10 mouse cellular contexts compared by ENCODE assay signal in the genomic region with DNA sequence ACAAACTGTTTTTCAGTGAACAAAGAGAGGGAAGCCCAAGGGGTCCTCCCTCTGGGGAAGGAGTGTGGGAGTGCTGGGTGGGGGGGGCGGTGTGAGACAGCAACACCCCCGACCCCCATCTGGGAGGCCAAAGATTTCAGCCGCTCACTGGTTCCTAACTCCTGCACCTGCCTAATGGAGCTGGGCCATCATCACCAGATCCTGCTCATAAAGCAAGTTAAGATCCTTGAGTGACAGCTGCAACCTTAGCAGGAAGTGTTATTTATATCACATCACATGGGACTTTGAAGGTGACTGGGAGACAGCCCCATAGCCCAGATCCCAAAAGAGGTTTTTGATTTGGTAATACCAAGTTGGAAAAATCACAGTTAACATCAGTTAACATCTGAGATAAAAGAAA.
A peak's percentile ranks its signal among the peaks of the same experiment; 100 is the strongest.
DNase-seq lines count a peak whose midpoint lies in the region; ATAC-seq and TF ChIP-seq lines count a peak whose summit lies in the region.
"Had no signal": no experiment of that assay in that cellular context is flagged by ENCODE, and none has a peak within 500 bp of the region (broad histone marks: within the 10 kb centered on the region; RNA-seq: fewer than 3 reads in every experiment).

No protein-coding gene starts in this region.

- H3K79me3 ChIP-seq in C2C12 (ENCODE audit: low read depth) = peaks cover 6% of the 10 kb centered on the region

- no peak for ATAC-seq in hindbrain, embryonic 13.5 days (ENCODE audit: low FRiP score)
- ATAC-seq in hindbrain, postnatal 0 days = no peak
- no peak for ATAC-seq in embryonic facial prominence, embryonic 14.5 days (ENCODE audit: low read depth)

- no peak for TF ChIP-seq CTCF in hindbrain, postnatal 0 days (IDR thresholded peaks at IDR 0.05; ENCODE audit: low read depth)
- no peak for TF ChIP-seq CTCF in C2C12 (IDR thresholded peaks at IDR 0.05; ENCODE audit: control insufficient read depth, insufficient read depth, insufficient read length)

- H3K27ac ChIP-seq in hindbrain, embryonic 13.5 days = no peak overlapping the region
- H3K27ac ChIP-seq in hindbrain, postnatal 0 days = no peak overlapping the region
- no peak overlapping the region for H3K27ac ChIP-seq in embryonic facial prominence, embryonic 14.5 days (replicated peaks; ENCODE audit: low read depth, low read length)
- H3K27ac ChIP-seq: liver, embryonic 14.5 days had no signal

- H3K79me2 ChIP-seq in C2C12 (ENCODE audit: control insufficient read depth, insufficient read depth) = peaks cover 18% of the 10 kb centered on the region

- H3ac ChIP-seq in C2C12 (ENCODE audit: control insufficient read depth, insufficient read length, low read depth) = no peak overlapping the region

- DNase-seq in hindbrain, postnatal 0 days (ENCODE audit: low spot score) = no peak
- no peak for DNase-seq in embryonic facial prominence, embryonic 14.5 days (ENCODE audit: low spot score)
- peak; percentile 20 for DNase-seq in heart, postnatal 4 days
- DNase-seq in spleen, postnatal 14 days (ENCODE audit: low spot score in 2 of 2) = no peak
- DNase-seq in left cerebral cortex, adult 18-20 months (ENCODE audit: low spot score in 2 of 2) = no peak
- no peak for DNase-seq in testis, postnatal 14 days (ENCODE audit: low spot score)
- DNase-seq: right cerebral cortex, postnatal 14 days had no signal

- H3K27me3 ChIP-seq in hindbrain, embryonic 13.5 days = peaks cover 37% of the 10 kb centered on the region
- no peaks in the 10 kb centered on the region for H3K27me3 ChIP-seq in hindbrain, postnatal 0 days (ENCODE audit: insufficient read depth, low read length)
- H3K27me3 ChIP-seq in C2C12 (ENCODE audit: control insufficient read depth, insufficient read depth, insufficient read length) = no peaks in the 10 kb centered on the region
- peaks cover 12% of the 10 kb centered on the region; the same call in 1 of the 2 replicates for H3K27me3 ChIP-seq in embryonic facial prominence, embryonic 14.5 days (replicated peaks; ENCODE audit: control insufficient read depth, insufficient read depth, low read length)

- H3K4me1 ChIP-seq in hindbrain, embryonic 13.5 days (replicated peaks) = peaks cover 19% of the 10 kb centered on the region
- peaks cover 5% of the 10 kb centered on the region; the same call in 1 of the 2 replicates for H3K4me1 ChIP-seq in hindbrain, postnatal 0 days (ENCODE audit: insufficient read depth, low read length)
- H3K4me1 ChIP-seq in embryonic facial prominence, embryonic 14.5 days (ENCODE audit: control insufficient read depth, insufficient read depth, low read length) = peaks cover 10% of the 10 kb centered on the region; the same call in 1 of the 2 replicates

- 23% methylated on average over 3 of the region's 3 CpGs for WGBS in hindbrain, embryonic 13.5 days
- 16% methylated on average over 3 of the region's 3 CpGs for WGBS in hindbrain, postnatal 0 days
- 13% methylated on average over 3 of the region's 3 CpGs for WGBS in embryonic facial prominence, embryonic 14.5 days

- H3K4me3 ChIP-seq in hindbrain, embryonic 13.5 days = no peak overlapping the region
- H3K4me3 ChIP-seq in hindbrain, postnatal 0 days (ENCODE audit: low read length) = no peak overlapping the region
- H3K4me3 ChIP-seq in C2C12 (ENCODE audit: insufficient read depth, poor library complexity, severe bottlenecking) = no peak overlapping the region
- H3K4me3 ChIP-seq in embryonic facial prominence, embryonic 14.5 days (ENCODE audit: low read depth, low read length) = peak overlapping the region; percentile 43; the same call in 1 of the 2 replicates

- H3K9ac ChIP-seq in hindbrain, embryonic 13.5 days = no peak overlapping the region
- no peak overlapping the region for H3K9ac ChIP-seq in hindbrain, postnatal 0 days (replicated peaks; ENCODE audit: low read length)
- H3K9ac ChIP-seq in embryonic facial prominence, embryonic 14.5 days (ENCODE audit: low read depth, low read length) = no peak overlapping the region
- H3K9ac ChIP-seq: liver, embryonic 14.5 days had no signal

- no peaks in the 10 kb centered on the region for H3K9me3 ChIP-seq in hindbrain, embryonic 13.5 days
- no peaks in the 10 kb centered on the region for H3K9me3 ChIP-seq in hindbrain, postnatal 0 days (ENCODE audit: low read length)
- no peaks in the 10 kb centered on the region for H3K9me3 ChIP-seq in embryonic facial prominence, embryonic 14.5 days (ENCODE audit: control insufficient read depth, low read length)

- H3K4me2 ChIP-seq in hindbrain, embryonic 13.5 days = 0 out of 2 replicates have a peak overlapping the region, but pooled peaks have one; percentile 69
- no peak overlapping the region for H3K4me2 ChIP-seq in hindbrain, postnatal 0 days (ENCODE audit: low read depth, low read length)
- peak overlapping the region; percentile 68; the same call in 1 of the 2 replicates for H3K4me2 ChIP-seq in embryonic facial prominence, embryonic 14.5 days (ENCODE audit: low read depth, low read length)

- no peaks in the 10 kb centered on the region for H3K36me3 ChIP-seq in hindbrain, embryonic 13.5 days
- H3K36me3 ChIP-seq in hindbrain, postnatal 0 days (ENCODE audit: insufficient read depth, low read length) = no peaks in the 10 kb centered on the region
- no peaks in the 10 kb centered on the region for H3K36me3 ChIP-seq in C2C12 (ENCODE audit: control insufficient read depth, insufficient read depth)
- no peaks in the 10 kb centered on the region for H3K36me3 ChIP-seq in embryonic facial prominence, embryonic 14.5 days (ENCODE audit: control insufficient read depth, insufficient read depth, low read length)

TF ChIP-seq in C2C12, 6 proteins besides CTCF, POLR2A, EP300 and RAD21:
- TF ChIP-seq MYOG (IDR thresholded peaks at IDR 0.05; ENCODE audit: control insufficient read depth, extremely low read depth, insufficient read length) (no peak), MAX (IDR thresholded peaks at IDR 0.05) (no peak), MYOD1 (IDR thresholded peaks at IDR 0.05; ENCODE audit: control insufficient read depth, insufficient read length, low read depth) (peak; percentile 30), CEBPB (IDR thresholded peaks at IDR 0.05; ENCODE audit: low read depth) (no peak), USF1 (IDR thresholded peaks at IDR 0.05; ENCODE audit: low read depth) (no peak), FOSL1 (IDR thresholded peaks at IDR 0.05; ENCODE audit: insufficient read depth, low read length, poor library complexity, severe bottlenecking) (no peak)
